Mouse (Mus musculus): ENCODE measurements around the gene Gm9747. TPM values are rescaled to one million over a fixed set of nuclear protein-coding genes. Genes with fewer than 3 reads are reported as not detected.

The Gm9747 gene
- polyA plus RNA-seq, 1 experiment from 2014 or later: 31.6 TPM

Other genes starting within 250 kb of the Gm9747 start
- gene Irs1, start 58.3 kb downstream of the Gm9747 start, polyA plus RNA-seq (2015; fragmentation: Nextera tagmentation; extraction: Ambion mirVana): 8.2 and 9.4 TPM in 2 replicates
- gene Rhbdd1, start 83.3 kb downstream of the Gm9747 start, polyA plus RNA-seq (2015; fragmentation: Nextera tagmentation; extraction: Ambion mirVana): 8.9 and 10.3 TPM in 2 replicates

All from heart, embryonic 16.5 days (tissue).